Mouse (Mus musculus): ENCODE data around the gene Il12a. TPM values are rescaled to one million over a fixed set of nuclear protein-coding genes. Genes with fewer than 3 reads are reported as not detected.
"Not testable (repeated sequence)": the region's sequence is repeated elsewhere in the genome, so short reads cannot be mapped to it uniquely, and the experiment has no call there.

Il12a gene
- polyA plus RNA-seq, 1 experiment from 2014 or later, result 0.32 TPM

GRCm38 (mm10) chr3:68745033-68745432 is 54.6 kb downstream of the Il12a start:
- Histone ChIP-seq H3K4me2 (ENCODE audit: low read length) (no peak overlapping the region), H3K4me3 (replicated peaks; ENCODE audit: low read length) (no peak overlapping the region), H3K4me1 (replicated peaks; ENCODE audit: control insufficient read depth, insufficient read depth, low read length) (peaks cover 2% of the 10 kb centered on the region; the same call in 1 of the 2 replicates), H3K9ac (replicated peaks; ENCODE audit: low read depth, low read length) (no peak overlapping the region), H3K36me3 (ENCODE audit: control insufficient read depth, insufficient read depth) (no peaks in the 10 kb centered on the region), H3K27me3 (replicated peaks; ENCODE audit: control insufficient read depth, insufficient read depth, low read length) (no peaks in the 10 kb centered on the region), H3K27ac (ENCODE audit: low read length) (no peak overlapping the region), H3K9me3 (ENCODE audit: control insufficient read depth, low read length) (no peaks in the 10 kb centered on the region)
- 90% methylated on average over 5 of the region's 5 CpGs for WGBS
- no peak for ATAC-seq

- not testable (repeated sequence) for H3K4me1 ChIP-seq (replicated peaks; ENCODE audit: control insufficient read depth, insufficient read depth, low read length); H3K27me3 ChIP-seq (replicated peaks; ENCODE audit: control insufficient read depth, insufficient read depth, low read length); H3K9ac ChIP-seq (replicated peaks; ENCODE audit: low read depth, low read length); H3K4me2 ChIP-seq (ENCODE audit: low read length); H3K9me3 ChIP-seq (ENCODE audit: control insufficient read depth, low read length); H3K4me3 ChIP-seq (replicated peaks; ENCODE audit: low read length); H3K36me3 ChIP-seq (ENCODE audit: control insufficient read depth, insufficient read depth); ATAC-seq; H3K27ac ChIP-seq (ENCODE audit: low read length)
- WGBS, result 86% methylated on average over 4 of the region's 4 CpGs
These were observed 55.8 kb downstream of the Il12a start for GRCm38 (mm10) chr3:68746282-68746681.

Other genes starting within 250 kb of the Il12a start
- gene 1110032F04Rik, start 178.9 kb downstream of the Il12a start, polyA plus RNA-seq (2015; fragmentation: Nextera tagmentation; extraction: Ambion mirVana), result 3.1 and 3.8 TPM in 2 replicates

All from forebrain, embryonic 16.5 days (tissue).